Comparison of ENCODE assay signal across 21 mouse cellular contexts in genomic region chr3:144806626-144807025, GRCm38 (mm10). TPM values are rescaled to one million over a fixed set of nuclear protein-coding genes. Genes with fewer than 3 reads are reported as not detected.
A peak's percentile ranks its signal among the peaks of the same experiment; 100 is the strongest.
DNase-seq lines count a peak whose midpoint lies in the region; ATAC-seq and TF ChIP-seq lines count a peak whose summit lies in the region.
"Not testable (repeated sequence)": the region's sequence is repeated elsewhere in the genome, so short reads cannot be mapped to it uniquely, and the experiment has no call there.
"Had no signal": no experiment of that assay in that cellular context is flagged by ENCODE, and none has a peak within 500 bp of the region (broad histone marks: within the 10 kb centered on the region; RNA-seq: fewer than 3 reads in every experiment).

No protein-coding gene starts in this region.

- H3K4me1 ChIP-seq in forebrain, postnatal 0 days (ENCODE audit: insufficient read depth); hindbrain, embryonic 16.5 days (ENCODE audit: control insufficient read depth, insufficient read depth, low read depth, low read length); midbrain, embryonic 15.5 days; midbrain, embryonic 16.5 days (ENCODE audit: control insufficient read depth, insufficient read depth, low read length); midbrain, postnatal 0 days (ENCODE audit: insufficient read depth, low read length): not testable (repeated sequence)

- not testable (repeated sequence) for H3K4me2 ChIP-seq in forebrain, postnatal 0 days (ENCODE audit: low read depth); hindbrain, embryonic 16.5 days (ENCODE audit: low read length); midbrain, embryonic 15.5 days; midbrain, embryonic 16.5 days (ENCODE audit: low read length); midbrain, postnatal 0 days (ENCODE audit: low read depth, low read length, poor library complexity, severe bottlenecking)

- not testable (repeated sequence) for H3K4me3 ChIP-seq in forebrain, postnatal 0 days (ENCODE audit: low read depth, low read length); hindbrain, embryonic 16.5 days (ENCODE audit: low read length); midbrain, embryonic 15.5 days; midbrain, embryonic 16.5 days (ENCODE audit: low read depth, low read length); midbrain, postnatal 0 days (ENCODE audit: low read depth, low read length)

- DNase-seq in forebrain, postnatal 0 days, result peak; percentile 22
- not testable (repeated sequence) for DNase-seq in midbrain, postnatal 0 days (ENCODE audit: low spot score)

- peak; percentile 58 for ATAC-seq in forebrain, postnatal 0 days
- peak; percentile 73 for ATAC-seq in frontal cortex, adult (ENCODE audit: low TSS enrichment)
- 0 out of 2 replicates have a peak, but pooled peaks have one; percentile 37 for ATAC-seq in hindbrain, embryonic 16.5 days
- peak; percentile 80 for ATAC-seq in midbrain, embryonic 15.5 days (replicated peaks)
- ATAC-seq in midbrain, embryonic 16.5 days, result peak; percentile 62
- ATAC-seq in midbrain, postnatal 0 days (ENCODE audit: low FRiP score), result peak; percentile 62; the same call in 1 of the 2 replicates

- 15% methylated on average over 2 of the region's 2 CpGs for WGBS in forebrain, postnatal 0 days
- 39% methylated on average over 2 of the region's 2 CpGs for WGBS in hindbrain, embryonic 16.5 days
- WGBS in midbrain, embryonic 15.5 days, result 35% methylated on average over 2 of the region's 2 CpGs
- 33% methylated on average over 2 of the region's 2 CpGs for WGBS in midbrain, embryonic 16.5 days
- WGBS in midbrain, postnatal 0 days, result 19% methylated on average over 2 of the region's 2 CpGs

- not testable (repeated sequence) for H3K27ac ChIP-seq in forebrain, postnatal 0 days (ENCODE audit: low read depth, low read length); hindbrain, embryonic 16.5 days (ENCODE audit: low read depth, low read length); midbrain, embryonic 15.5 days; midbrain, embryonic 16.5 days (ENCODE audit: low read length); midbrain, postnatal 0 days (ENCODE audit: low read depth, low read length)

- not testable (repeated sequence) for TF ChIP-seq CTCF in forebrain, postnatal 0 days (IDR thresholded peaks at IDR 0.05; ENCODE audit: low read depth); midbrain, postnatal 0 days (IDR thresholded peaks at IDR 0.05)

- H3K36me3 ChIP-seq in forebrain, postnatal 0 days (ENCODE audit: insufficient read depth); hindbrain, embryonic 16.5 days (ENCODE audit: control insufficient read depth, insufficient read depth, low read length); midbrain, embryonic 15.5 days (replicated peaks); midbrain, embryonic 16.5 days (ENCODE audit: control insufficient read depth, insufficient read depth, low read length); midbrain, postnatal 0 days (ENCODE audit: insufficient read depth, low read length): not testable (repeated sequence)

- H3K9me3 ChIP-seq in forebrain, postnatal 0 days (ENCODE audit: low read length); hindbrain, embryonic 16.5 days (ENCODE audit: control insufficient read depth, low read length); midbrain, embryonic 15.5 days; midbrain, embryonic 16.5 days (replicated peaks; ENCODE audit: control insufficient read depth, low read length, poor library complexity, severe bottlenecking); midbrain, postnatal 0 days (ENCODE audit: low read length): not testable (repeated sequence)

- not testable (repeated sequence) for H3K27me3 ChIP-seq in forebrain, postnatal 0 days (ENCODE audit: insufficient read depth, low read length); hindbrain, embryonic 16.5 days (replicated peaks; ENCODE audit: control insufficient read depth, insufficient read depth, low read length); midbrain, embryonic 15.5 days (replicated peaks); midbrain, embryonic 16.5 days (ENCODE audit: control insufficient read depth, insufficient read depth, low read depth, low read length); midbrain, postnatal 0 days (ENCODE audit: insufficient read depth, low read length)

- H3K9ac ChIP-seq in forebrain, postnatal 0 days; hindbrain, embryonic 16.5 days (ENCODE audit: low read depth, low read length); midbrain, embryonic 15.5 days; midbrain, embryonic 16.5 days (ENCODE audit: low read depth, low read length); midbrain, postnatal 0 days (replicated peaks; ENCODE audit: low read length, poor library complexity, severe bottlenecking): not testable (repeated sequence)

RNA-seq across cellular contexts. Expression of gene Clca3a2, which starts 12.7 kb away (rescaled TPM):
- 0.33 and 0.54 TPM in 2 replicates for total RNA-seq in forebrain, postnatal 0 days (2014; rRNA removed)
- polyA plus RNA-seq in forebrain, postnatal 0 days (2015; fragmentation: Nextera tagmentation; extraction: Ambion mirVana), result 0.06 and 0.42 TPM in 2 replicates
- 0.04 TPM in 1 of 2 replicates, not detected in the other for polyA plus RNA-seq in hindbrain, embryonic 16.5 days (2015; fragmentation: Nextera tagmentation; extraction: Ambion mirVana)
- polyA plus RNA-seq in midbrain, embryonic 15.5 days (2015; fragmentation: Nextera tagmentation; extraction: Ambion mirVana), result 0.09 TPM in 1 of 2 replicates, not detected in the other
- polyA plus RNA-seq in midbrain, embryonic 16.5 days (2015; fragmentation: Nextera tagmentation; extraction: Ambion mirVana), result not detected in 2 replicates
- 2.8 TPM in 1 of 2 replicates, not detected in the other for total RNA-seq in midbrain, postnatal 0 days (2014; rRNA removed)
- 0.44 TPM in 1 of 2 replicates, not detected in the other for polyA plus RNA-seq in midbrain, postnatal 0 days (2015; fragmentation: Nextera tagmentation; extraction: Ambion mirVana)
- total RNA-seq: adrenal gland, adult 18-20 months; adrenal gland, adult 2 months; adrenal gland, adult 8-10 months; adrenal gland, postnatal 25 days; CH12.LX had no signal
- polyA plus RNA-seq: activated CD4-positive, CD25-positive, alpha-beta regulatory T cell, adult 4 months; adrenal gland, adult 2 months; C2C12; CD4-positive, CD25-positive, alpha-beta regulatory T cell, adult 4 months; G1E had no signal

RNA-seq across cellular contexts. Expression of gene Clca3b, which starts 42.5 kb away (rescaled TPM):
- not detected in 2 replicates for total RNA-seq in forebrain, postnatal 0 days (2014; rRNA removed)
- polyA plus RNA-seq in forebrain, postnatal 0 days (2015; fragmentation: Nextera tagmentation; extraction: Ambion mirVana), result not detected in 2 replicates
- not detected in 2 replicates for polyA plus RNA-seq in hindbrain, embryonic 16.5 days (2015; fragmentation: Nextera tagmentation; extraction: Ambion mirVana)
- polyA plus RNA-seq in midbrain, embryonic 15.5 days (2015; fragmentation: Nextera tagmentation; extraction: Ambion mirVana), result not detected in 2 replicates
- not detected in 2 replicates for polyA plus RNA-seq in midbrain, embryonic 16.5 days (2015; fragmentation: Nextera tagmentation; extraction: Ambion mirVana)
- not detected in 2 replicates for total RNA-seq in midbrain, postnatal 0 days (2014; rRNA removed)
- polyA plus RNA-seq in midbrain, postnatal 0 days (2015; fragmentation: Nextera tagmentation; extraction: Ambion mirVana), result not detected in 2 replicates
- total RNA-seq: adrenal gland, adult 18-20 months; adrenal gland, adult 2 months; adrenal gland, adult 8-10 months; adrenal gland, postnatal 10 days; adrenal gland, postnatal 14 days; adrenal gland, postnatal 25 days; adrenal gland, postnatal 36 days; adrenal gland, postnatal 4 days; CH12.LX; MEL had no signal
- polyA plus RNA-seq: activated CD4-positive, CD25-positive, alpha-beta regulatory T cell, adult 4 months; adrenal gland, adult 2 months; brain, embryonic 14.5 days; CD4-positive, CD25-positive, alpha-beta regulatory T cell, adult 4 months; G1E had no signal

RNA-seq across cellular contexts. Expression of gene Clca3a1, which starts 45.8 kb away (rescaled TPM):
- 0.92 and 1.2 TPM in 2 replicates for total RNA-seq in forebrain, postnatal 0 days (2014; rRNA removed)
- polyA plus RNA-seq in forebrain, postnatal 0 days (2015; fragmentation: Nextera tagmentation; extraction: Ambion mirVana), result 0.93 and 1.4 TPM in 2 replicates
- polyA plus RNA-seq in hindbrain, embryonic 16.5 days (2015; fragmentation: Nextera tagmentation; extraction: Ambion mirVana), result 0.26 and 0.31 TPM in 2 replicates
- polyA plus RNA-seq in midbrain, embryonic 15.5 days (2015; fragmentation: Nextera tagmentation; extraction: Ambion mirVana), result 0.50 and 0.65 TPM in 2 replicates
- polyA plus RNA-seq in midbrain, embryonic 16.5 days (2015; fragmentation: Nextera tagmentation; extraction: Ambion mirVana), result 0.78 and 0.98 TPM in 2 replicates
- 0.27 and 0.52 TPM in 2 replicates for total RNA-seq in midbrain, postnatal 0 days (2014; rRNA removed)
- polyA plus RNA-seq in midbrain, postnatal 0 days (2015; fragmentation: Nextera tagmentation; extraction: Ambion mirVana), result 1.0 and 1.4 TPM in 2 replicates
- total RNA-seq: CH12.LX had no signal
